Mouse (Mus musculus) C2C12 (cell line): ENCODE measurements around the gene P3h2. TPM values are rescaled to one million over a fixed set of nuclear protein-coding genes. Genes with fewer than 3 reads are reported as not detected.

Experiments
- H3K27me3 ChIP-seq: one replicate; pipeline ENCODE4 v1.6.1; 2011; ENCODE audit not compliant: control insufficient read depth, insufficient read depth, insufficient read length
- H3K36me3 ChIP-seq: one replicate; pipeline ENCODE4 v1.6.1; 2011; ENCODE audit not compliant: control insufficient read depth, insufficient read depth
- H3K4me3 ChIP-seq: one replicate; pipeline ENCODE4 v1.5.1; 2011; ENCODE audit warnings: mild to moderate bottlenecking, control low read depth; ENCODE audit not compliant: poor library complexity, insufficient read depth, severe bottlenecking
- H3K79me2 ChIP-seq: one replicate; pipeline ENCODE4 v1.6.1; 2011; ENCODE audit not compliant: control insufficient read depth, insufficient read depth
- H3K79me3 ChIP-seq: one replicate; pipeline ENCODE4 v1.6.1; 2011; ENCODE audit warnings: low read depth, control low read depth
- H3ac ChIP-seq: one replicate; pipeline ENCODE3; 2011; ENCODE audit warnings: low read depth; ENCODE audit not compliant: control insufficient read depth, insufficient read length
- CEBPB ChIP-seq: IDR thresholded peaks from one replicate; pipeline ENCODE4 v1.6.1; 2011; ENCODE audit warnings: low read depth, mild to moderate bottlenecking, control low read depth, moderate library complexity
- CTCF ChIP-seq: IDR thresholded peaks from one replicate; pipeline ENCODE4 v1.5.1; 2011; ENCODE audit not compliant: control insufficient read depth, insufficient read depth, insufficient read length
- FOSL1 ChIP-seq: IDR thresholded peaks from one replicate; pipeline ENCODE4 v1.8.0; 2011; ENCODE audit warnings: mild to moderate bottlenecking, low read length; ENCODE audit not compliant: poor library complexity, insufficient read depth, severe bottlenecking
- MAX ChIP-seq: IDR thresholded peaks from one replicate; pipeline ENCODE4 v1.6.1; 2011; ENCODE audit warnings: mild to moderate bottlenecking, control low read depth
- MYOD1 ChIP-seq: IDR thresholded peaks from one replicate; pipeline ENCODE4 v1.6.1; 2011; ENCODE audit warnings: low read depth; ENCODE audit not compliant: control insufficient read depth, insufficient read length
- MYOG ChIP-seq: IDR thresholded peaks from one replicate; pipeline ENCODE4 v1.6.1; 2011; ENCODE audit not compliant: control insufficient read depth, insufficient read length; ENCODE audit errors: extremely low read depth
- USF1 ChIP-seq: IDR thresholded peaks from one replicate; pipeline ENCODE4 v1.6.1; 2011; ENCODE audit warnings: low read depth, mild to moderate bottlenecking, control low read depth, moderate library complexity
- polyA plus RNA-seq: library from polyadenylated mRNA; unstranded; fragments of >200 nt; fragmentation: generic; extraction: Trizol; gene quantifications from one replicate; pipeline ENCODE4 v1.2.1, GENCODE M21; 2012; ENCODE audit warnings: missing spikeins

Gene P3h2
- polyA plus RNA-seq, 1 experiment, result 1.1 TPM

DNA sequence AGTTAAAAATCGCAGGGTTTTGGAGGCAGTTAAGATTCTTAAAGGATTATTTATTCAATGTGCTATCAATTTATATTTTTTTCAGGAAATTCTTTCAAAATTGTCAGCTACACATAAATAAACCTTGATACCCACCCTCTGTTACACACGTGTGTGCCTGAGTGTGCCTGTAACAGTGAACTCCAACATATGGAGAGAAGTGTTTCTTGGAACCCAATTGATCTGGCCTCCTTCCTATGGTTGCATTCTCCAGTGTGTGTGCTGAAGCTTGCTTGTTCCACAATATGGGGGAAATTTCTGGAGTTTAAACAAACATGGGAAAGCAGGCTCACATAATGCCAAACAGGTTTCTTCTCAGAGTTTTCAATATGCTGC lies 63.7 kb downstream of the P3h2 start:
- Histone ChIP-seq H3K4me3 (no peak overlapping the region), H3K79me2 (no peaks in the 10 kb centered on the region), H3K79me3 (no peaks in the 10 kb centered on the region), H3K27me3 (no peaks in the 10 kb centered on the region), H3ac (no peak overlapping the region), H3K36me3 (no peaks in the 10 kb centered on the region)
- no peak for TF ChIP-seq CEBPB
- TF ChIP-seq CTCF, result no peak

DNA sequence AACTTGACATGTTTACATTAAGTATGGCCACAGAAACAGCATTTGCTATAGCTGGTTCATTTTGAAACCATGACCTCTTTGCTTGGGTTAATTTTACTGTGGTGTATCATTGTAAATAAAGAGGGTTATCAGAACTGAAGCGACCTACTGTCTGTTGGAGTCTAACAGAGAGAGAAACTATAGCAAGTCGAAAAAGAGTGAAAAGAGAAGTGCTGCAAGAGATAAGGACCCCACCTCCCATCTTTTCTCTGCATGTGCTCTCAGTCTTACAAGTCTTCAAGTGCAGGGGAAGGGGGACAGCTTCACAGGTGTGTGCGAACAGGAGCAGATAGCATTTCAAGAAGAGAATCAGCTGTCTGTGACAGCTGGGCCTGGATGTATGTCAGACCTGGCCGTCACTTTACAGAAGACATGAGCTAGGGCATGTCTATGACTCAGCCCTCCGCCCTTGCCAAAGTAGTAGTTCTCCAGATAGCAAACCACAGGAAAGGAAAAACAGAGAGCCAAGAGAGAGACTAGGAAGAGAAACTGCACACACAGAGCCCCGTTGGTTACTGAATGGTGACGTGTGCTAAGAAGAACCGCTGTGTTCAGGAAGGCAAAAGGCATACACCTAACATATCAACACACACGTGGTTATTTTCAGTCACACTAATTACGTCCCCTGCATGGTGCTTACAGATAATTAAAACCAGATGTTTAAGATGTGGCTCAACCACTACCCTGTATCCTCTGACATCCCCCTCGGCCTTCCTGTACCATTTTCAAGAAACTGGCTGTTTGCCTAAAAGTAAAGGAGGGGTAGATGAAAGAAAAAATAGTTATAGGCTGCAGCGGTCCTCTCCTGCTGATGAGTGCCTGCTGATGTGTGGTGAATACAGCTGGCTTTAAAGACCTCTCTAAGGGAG lies 64.3 kb downstream of the P3h2 start:
- H3K79me3 ChIP-seq, result no peaks in the 10 kb centered on the region
- H3K36me3 ChIP-seq, result no peaks in the 10 kb centered on the region
- H3ac ChIP-seq, result no peak overlapping the region
- TF ChIP-seq CEBPB, result no peak
- peak; percentile 87 for TF ChIP-seq MYOD1
- no peak for TF ChIP-seq FOSL1
- peak; percentile 30 for TF ChIP-seq MAX
- no peaks in the 10 kb centered on the region for H3K27me3 ChIP-seq
- no peaks in the 10 kb centered on the region for H3K79me2 ChIP-seq
- H3K4me3 ChIP-seq, result no peak overlapping the region

DNA sequence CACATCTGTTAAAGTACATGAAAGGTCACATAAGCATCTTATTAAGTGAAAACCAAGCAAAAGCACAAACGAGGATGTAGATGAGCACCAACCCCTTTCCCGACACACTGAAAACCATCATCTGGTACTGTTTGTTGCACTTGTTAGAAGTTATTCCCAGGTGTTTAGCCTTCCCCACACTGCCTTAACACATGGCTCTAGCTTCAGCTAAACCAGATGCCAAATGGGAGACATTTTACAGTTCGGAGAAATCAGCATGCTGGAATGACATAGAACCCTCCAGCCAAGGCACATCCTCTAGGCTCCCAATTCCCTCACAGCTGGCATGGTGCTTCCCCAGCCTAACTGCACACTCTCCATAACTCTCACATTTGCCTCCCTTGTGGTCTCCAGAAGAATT lies 66.3 kb downstream of the P3h2 start:
- no peak for TF ChIP-seq MYOG
- no peak for TF ChIP-seq CEBPB
- no peak for TF ChIP-seq USF1
- TF ChIP-seq CTCF, result no peak
- no peak for TF ChIP-seq FOSL1
- TF ChIP-seq MAX, result no peak
- TF ChIP-seq MYOD1, result no peak
- H3K27me3 ChIP-seq, result no peaks in the 10 kb centered on the region
- H3ac ChIP-seq, result no peak overlapping the region
- H3K79me3 ChIP-seq, result no peaks in the 10 kb centered on the region
- H3K79me2 ChIP-seq, result no peaks in the 10 kb centered on the region
- no peaks in the 10 kb centered on the region for H3K36me3 ChIP-seq
- no peak overlapping the region for H3K4me3 ChIP-seq

DNA sequence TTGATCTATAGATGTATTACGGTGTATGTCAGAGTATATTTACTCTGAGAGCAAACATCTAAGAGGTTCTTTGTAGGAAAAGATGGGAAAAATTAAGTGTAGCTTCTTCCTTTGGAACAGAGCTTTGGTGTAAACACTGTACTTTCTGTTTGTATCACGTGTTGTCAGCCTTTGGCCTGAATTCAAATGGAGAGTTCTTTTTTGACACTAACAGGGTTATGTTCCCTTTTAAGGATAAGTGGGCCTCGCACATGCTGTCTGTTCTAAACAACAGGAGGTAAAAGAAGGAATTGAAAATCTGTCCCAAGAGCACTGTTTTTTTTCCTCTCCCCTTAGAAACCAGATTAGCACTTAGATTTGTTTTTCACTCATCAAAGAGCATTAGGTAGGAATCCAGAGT lies 70.1 kb downstream of the P3h2 start:
- TF ChIP-seq MAX (no peak), CEBPB (no peak), MYOD1 (no peak), CTCF (no peak), MYOG (no peak), USF1 (no peak)
- Histone ChIP-seq H3K79me3 (no peaks in the 10 kb centered on the region), H3K36me3 (no peaks in the 10 kb centered on the region), H3K79me2 (no peaks in the 10 kb centered on the region), H3K27me3 (no peaks in the 10 kb centered on the region), H3ac (no peak overlapping the region), H3K4me3 (no peak overlapping the region)

- Histone ChIP-seq H3K4me3 (no peak overlapping the region), H3K27me3 (no peaks in the 10 kb centered on the region), H3ac (no peak overlapping the region), H3K36me3 (no peaks in the 10 kb centered on the region), H3K79me2 (no peaks in the 10 kb centered on the region), H3K79me3 (no peaks in the 10 kb centered on the region)
- TF ChIP-seq MYOG (no peak), CTCF (no peak), FOSL1 (no peak), MYOD1 (no peak), MAX (no peak), CEBPB (no peak), USF1 (no peak)
Measured at GRCm38 (mm10) chr16:26035079-26035478, 70.5 kb downstream of the P3h2 start.

- Histone ChIP-seq H3K27me3 (no peaks in the 10 kb centered on the region), H3K79me3 (no peaks in the 10 kb centered on the region), H3K4me3 (no peak overlapping the region), H3ac (no peak overlapping the region), H3K36me3 (no peaks in the 10 kb centered on the region), H3K79me2 (no peaks in the 10 kb centered on the region)
- TF ChIP-seq MYOG (no peak), CTCF (no peak), MYOD1 (no peak), MAX (no peak), USF1 (no peak), CEBPB (no peak), FOSL1 (no peak)
Measured at GRCm38 (mm10) chr16:26029424-26030012, 76.1 kb downstream of the P3h2 start.
